Mouse (Mus musculus) embryonic fibroblast, embryonic 13.5 days (primary cell): ENCODE measurements around the gene Samd4b.

Experiments used
- CTCF ChIP-seq: IDR thresholded peaks from 2 replicates; pipeline ENCODE4 v1.5.1; 2011; ENCODE audit warnings: mild to moderate bottlenecking, control low read depth, low read length, moderate library complexity, borderline replicate concordance; ENCODE audit not compliant: insufficient read depth
- POLR2A ChIP-seq: IDR thresholded peaks from 2 replicates; pipeline ENCODE4 v1.6.1; 2011; ENCODE audit warnings: low read depth, mild to moderate bottlenecking, control low read depth, low read length, moderate library complexity

GRCm38 (mm10) chr7:28383606-28384005, 214.3 kb downstream of the Samd4b start:
- TF ChIP-seq CTCF = no peak
- no peak for TF ChIP-seq POLR2A
